In genomic region chrX:71050677-71051311, GRCm38 (mm10) we compare ENCODE assay signal across 8 mouse cellular contexts. TPM values are rescaled to one million over a fixed set of nuclear protein-coding genes. Genes with fewer than 3 reads are reported as not detected.
DNase-seq lines count a peak whose midpoint lies in the region; ATAC-seq and TF ChIP-seq lines count a peak whose summit lies in the region.

No protein-coding gene starts in this region.

- peak overlapping the region; percentile 73 for H3K4me2 ChIP-seq in lung, embryonic 15.5 days
- peak overlapping the region; percentile 73 for H3K4me2 ChIP-seq in heart, embryonic 11.5 days

- WGBS in lung, embryonic 15.5 days = 14% methylated on average over 26 of the region's 26 CpGs
- WGBS in heart, embryonic 11.5 days (ENCODE audit: insufficient replicate concordance) = 12% methylated on average over 25 of the region's 26 CpGs
- 15% methylated on average over 26 of the region's 26 CpGs for WGBS in small intestine, adult 2 months

- no peak for TF ChIP-seq POLR2A in small intestine, adult 2 months (IDR thresholded peaks at IDR 0.05; ENCODE audit: low read depth, low read length)

- H3K9ac ChIP-seq in lung, embryonic 15.5 days = peak overlapping the region; percentile 38
- peak overlapping the region; percentile 58 for H3K9ac ChIP-seq in heart, embryonic 11.5 days (ENCODE audit: low read depth, low read length)

- H3K4me1 ChIP-seq in lung, embryonic 15.5 days = no peaks in the 10 kb centered on the region
- H3K4me1 ChIP-seq in heart, embryonic 11.5 days (ENCODE audit: control insufficient read depth, insufficient read depth, low read length) = no peaks in the 10 kb centered on the region
- H3K4me1 ChIP-seq in small intestine, adult 2 months (ENCODE audit: control insufficient read depth, insufficient read depth, insufficient read length, low read length) = peaks cover 5% of the 10 kb centered on the region

- TF ChIP-seq CTCF in small intestine, adult 2 months (IDR thresholded peaks at IDR 0.05; ENCODE audit: extremely low read depth, insufficient read length, insufficient replicate concordance, low read depth, low read length) = no peak

- no peaks in the 10 kb centered on the region for H3K9me3 ChIP-seq in lung, embryonic 15.5 days
- no peaks in the 10 kb centered on the region for H3K9me3 ChIP-seq in heart, embryonic 11.5 days (replicated peaks; ENCODE audit: control insufficient read depth, low read length)

- peak overlapping the region; percentile 51 for H3K4me3 ChIP-seq in lung, embryonic 15.5 days
- H3K4me3 ChIP-seq in heart, embryonic 11.5 days (ENCODE audit: low read depth, low read length) = peak overlapping the region; percentile 45
- H3K4me3 ChIP-seq in small intestine, adult 2 months (ENCODE audit: low read depth, low read length) = peak overlapping the region; percentile 66

- no peaks in the 10 kb centered on the region for H3K36me3 ChIP-seq in lung, embryonic 15.5 days
- no peaks in the 10 kb centered on the region for H3K36me3 ChIP-seq in heart, embryonic 11.5 days (ENCODE audit: control insufficient read depth, insufficient read depth, low read length)
- no peaks in the 10 kb centered on the region for H3K36me3 ChIP-seq in small intestine, adult 2 months (ENCODE audit: control insufficient read depth, insufficient read depth, low read length)

- 0 out of 2 replicates have a peak overlapping the region, but pooled peaks have one; percentile 2 for H3K27ac ChIP-seq in lung, embryonic 15.5 days
- H3K27ac ChIP-seq in heart, embryonic 11.5 days (ENCODE audit: low read depth, low read length) = no peak overlapping the region
- H3K27ac ChIP-seq in small intestine, adult 2 months (ENCODE audit: insufficient read depth, low read depth, low read length) = no peak overlapping the region

- no peak for DNase-seq in lung, postnatal 36 days
- peak; percentile 14 for DNase-seq in embryo, embryonic 11 days
- DNase-seq in kidney, postnatal 14 days = peak; percentile 10
- DNase-seq in lung, postnatal 10 days = peak; percentile 13
- no peak for DNase-seq in spleen, postnatal 14 days (ENCODE audit: low spot score in 2 of 2)

- H3K27me3 ChIP-seq in lung, embryonic 15.5 days = peaks cover 10% of the 10 kb centered on the region; the same call in 1 of the 2 replicates
- H3K27me3 ChIP-seq in heart, embryonic 11.5 days (ENCODE audit: control insufficient read depth, insufficient read depth, low read length) = peaks cover 20% of the 10 kb centered on the region
- peaks cover 6% of the 10 kb centered on the region for H3K27me3 ChIP-seq in small intestine, adult 2 months (ENCODE audit: control insufficient read depth, insufficient read depth, low read length)

- peak; percentile 6; the same call in 1 of the 2 replicates for ATAC-seq in lung, embryonic 15.5 days (ENCODE audit: borderline replicate concordance, extremely low read depth, low FRiP score, low TSS enrichment)
- ATAC-seq in heart, embryonic 11.5 days (replicated peaks; ENCODE audit: insufficient number of reproducible peaks, low FRiP score, low TSS enrichment) = no peak

RNA-seq across cellular contexts. Expression of gene Mamld1, which starts 0.7 kb away (rescaled TPM):
- 2.8 and 2.9 TPM in 2 replicates for polyA plus RNA-seq in lung, embryonic 15.5 days (2015; fragmentation: Nextera tagmentation; extraction: Ambion mirVana)
- polyA plus RNA-seq in heart, embryonic 11.5 days (2014; fragmentation: Nextera tagmentation; extraction: Ambion mirVana) = 3.5 and 4.3 TPM in 2 replicates
- 0.80 and 0.85 TPM in 2 replicates for polyA plus RNA-seq in small intestine, adult 2 months (2012; rRNA removed)

Comparison
In these comparisons a context has a peak if more than half of its experiments do, and no peak if none do; other contexts are left out.
1. DNase-seq: peak in embryo, embryonic 11 days (single experiment), kidney, postnatal 14 days (single experiment) and lung, postnatal 10 days (single experiment); none in lung, postnatal 36 days (single experiment) and spleen, postnatal 14 days (0 of 2).
2. Peak in every context shown above with its lines, with median percentiles within 50 percentile points of each other: H3K4me3 ChIP-seq.